Mouse (Mus musculus): ENCODE data around the gene Olfr1368. TPM values are rescaled to one million over a fixed set of nuclear protein-coding genes. Genes with fewer than 3 reads are reported as not detected.
"Not testable (repeated sequence)": the region's sequence is repeated elsewhere in the genome, so short reads cannot be mapped to it uniquely, and the experiment has no call there.

Gene Olfr1368
- polyA plus RNA-seq, 1 experiment: not detected

DNA sequence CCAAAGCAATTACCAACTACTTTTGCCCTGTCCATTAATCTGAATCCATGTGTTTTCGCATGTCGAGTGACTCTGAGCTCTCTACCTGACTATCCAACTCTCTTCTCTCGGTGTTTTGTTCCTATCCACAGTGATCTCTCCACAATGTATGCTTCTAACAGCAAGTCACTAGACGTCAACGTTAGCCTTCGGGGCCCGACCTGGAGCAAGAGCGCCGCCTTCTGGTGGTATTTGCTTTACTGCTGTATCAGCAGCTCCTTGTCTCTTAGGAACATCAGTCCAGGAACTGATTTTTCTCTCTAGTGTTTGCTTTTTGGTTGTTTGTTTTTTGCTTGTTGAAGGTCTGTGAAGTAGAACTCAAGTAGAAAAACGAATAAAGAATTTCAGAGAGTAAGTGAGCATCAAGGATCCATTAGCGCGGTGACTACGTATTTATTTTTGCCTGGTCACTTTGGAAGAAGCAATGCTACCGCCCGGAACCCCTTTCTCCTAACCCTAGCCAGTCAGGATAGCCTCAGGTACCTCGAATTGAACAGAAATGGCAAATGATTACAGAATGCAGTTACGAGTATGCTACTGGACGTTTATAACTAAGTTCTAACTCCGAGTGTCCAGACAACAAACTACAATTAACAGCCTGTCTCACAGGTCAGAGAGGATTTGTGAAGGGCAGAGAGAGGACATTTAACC is 13.3 kb upstream of the Olfr1368 start:
- Histone ChIP-seq H3K79me2 (ENCODE audit: control insufficient read depth, insufficient read depth) (no peaks in the 10 kb centered on the region), H3K36me3 (ENCODE audit: control insufficient read depth, insufficient read depth) (no peaks in the 10 kb centered on the region), H3K79me3 (ENCODE audit: low read depth) (no peaks in the 10 kb centered on the region), H3ac (ENCODE audit: control insufficient read depth, insufficient read length, low read depth) (peak overlapping the region; percentile 69), H3K27me3 (ENCODE audit: control insufficient read depth, insufficient read depth, insufficient read length) (no peaks in the 10 kb centered on the region), H3K4me3 (ENCODE audit: insufficient read depth, poor library complexity, severe bottlenecking) (peak overlapping the region; percentile 48)
- TF ChIP-seq CTCF (IDR thresholded peaks at IDR 0.05; ENCODE audit: control insufficient read depth, insufficient read depth, insufficient read length) (peak; percentile 80), MYOD1 (IDR thresholded peaks at IDR 0.05; ENCODE audit: control insufficient read depth, insufficient read length, low read depth) (no peak)

DNA sequence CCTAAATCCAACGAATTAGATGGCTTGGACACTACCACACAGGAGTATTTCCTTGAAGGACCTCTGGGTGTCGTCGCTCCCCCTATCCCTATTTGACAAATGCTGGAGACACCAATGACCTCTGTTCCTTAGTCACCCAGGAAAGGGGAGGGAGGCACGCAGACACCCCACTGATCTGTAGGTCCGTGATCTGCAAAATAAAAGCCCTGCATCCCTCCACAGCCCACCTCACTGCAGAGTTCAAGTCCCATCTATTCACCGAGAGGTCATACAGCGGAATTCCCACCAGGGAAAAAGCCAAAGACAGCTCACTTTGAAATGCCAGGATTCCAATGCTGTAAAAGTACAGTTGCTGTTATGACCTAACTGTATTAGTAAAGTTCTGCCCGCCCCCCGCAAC is 12.4 kb upstream of the Olfr1368 start:
- Histone ChIP-seq H3K27me3 (ENCODE audit: control insufficient read depth, insufficient read depth, insufficient read length) (no peaks in the 10 kb centered on the region), H3K4me3 (ENCODE audit: insufficient read depth, poor library complexity, severe bottlenecking) (no peak overlapping the region), H3ac (ENCODE audit: control insufficient read depth, insufficient read length, low read depth) (no peak overlapping the region), H3K79me2 (ENCODE audit: control insufficient read depth, insufficient read depth) (no peaks in the 10 kb centered on the region), H3K79me3 (ENCODE audit: low read depth) (no peaks in the 10 kb centered on the region), H3K36me3 (ENCODE audit: control insufficient read depth, insufficient read depth) (no peaks in the 10 kb centered on the region)
- TF ChIP-seq FOSL1 (IDR thresholded peaks at IDR 0.05; ENCODE audit: insufficient read depth, low read length, poor library complexity, severe bottlenecking): no peak
- TF ChIP-seq USF1 (IDR thresholded peaks at IDR 0.05; ENCODE audit: low read depth): no peak
- TF ChIP-seq CTCF (IDR thresholded peaks at IDR 0.05; ENCODE audit: control insufficient read depth, insufficient read depth, insufficient read length): no peak
- no peak for TF ChIP-seq MAX (IDR thresholded peaks at IDR 0.05)
- no peak for TF ChIP-seq MYOD1 (IDR thresholded peaks at IDR 0.05; ENCODE audit: control insufficient read depth, insufficient read length, low read depth)
- TF ChIP-seq MYOG (IDR thresholded peaks at IDR 0.05; ENCODE audit: control insufficient read depth, extremely low read depth, insufficient read length): no peak
- no peak for TF ChIP-seq CEBPB (IDR thresholded peaks at IDR 0.05; ENCODE audit: low read depth)

DNA sequence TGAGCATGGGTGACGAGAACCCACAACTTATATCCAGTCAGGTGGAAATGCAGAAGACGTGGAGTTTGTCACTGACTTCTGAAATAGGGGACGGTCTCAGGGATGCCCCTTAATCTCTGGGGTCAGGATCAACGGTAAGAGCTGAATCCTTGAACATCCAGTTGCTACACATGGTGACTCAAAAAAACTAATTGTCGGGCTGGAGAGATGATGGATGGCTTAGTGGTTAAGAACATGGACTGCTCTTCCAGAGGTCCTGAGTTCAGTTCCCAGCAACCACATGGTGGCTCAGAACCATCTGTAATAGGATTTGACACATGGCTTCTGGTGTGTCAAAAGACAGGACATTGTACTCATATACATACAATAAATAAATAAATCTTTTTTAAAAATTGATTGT is 10.2 kb upstream of the Olfr1368 start:
- no peak for TF ChIP-seq CEBPB (IDR thresholded peaks at IDR 0.05; ENCODE audit: low read depth)
- TF ChIP-seq MAX (IDR thresholded peaks at IDR 0.05): no peak
- no peak for TF ChIP-seq FOSL1 (IDR thresholded peaks at IDR 0.05; ENCODE audit: insufficient read depth, low read length, poor library complexity, severe bottlenecking)
- H3K79me3 ChIP-seq (ENCODE audit: low read depth): no peaks in the 10 kb centered on the region
- H3ac ChIP-seq (ENCODE audit: control insufficient read depth, insufficient read length, low read depth): no peak overlapping the region
- H3K79me2 ChIP-seq (ENCODE audit: control insufficient read depth, insufficient read depth): no peaks in the 10 kb centered on the region
- H3K27me3 ChIP-seq (ENCODE audit: control insufficient read depth, insufficient read depth, insufficient read length): no peaks in the 10 kb centered on the region
- no peak overlapping the region for H3K4me3 ChIP-seq (ENCODE audit: insufficient read depth, poor library complexity, severe bottlenecking)
- H3K36me3 ChIP-seq (ENCODE audit: control insufficient read depth, insufficient read depth): no peaks in the 10 kb centered on the region

DNA sequence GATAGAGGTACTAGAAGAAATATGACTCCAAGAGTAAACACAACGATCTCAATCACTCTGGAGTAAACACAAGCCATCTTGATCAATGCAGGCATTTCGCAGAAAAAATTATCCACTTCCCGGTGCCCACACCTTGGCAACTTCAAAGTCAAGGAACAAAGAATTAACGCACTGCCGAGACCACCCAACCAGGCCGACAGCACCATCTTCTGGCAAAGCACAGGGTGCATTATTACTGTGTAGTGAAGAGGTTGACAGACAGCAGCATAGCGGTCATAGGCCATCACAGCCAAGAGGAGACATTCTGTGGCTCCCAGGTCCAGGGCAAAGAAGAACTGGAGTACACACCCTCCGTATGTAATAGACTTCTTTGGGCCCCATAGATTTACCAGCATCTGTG is 3.2 kb downstream of the Olfr1368 start:
- Histone ChIP-seq H3ac (ENCODE audit: control insufficient read depth, insufficient read length, low read depth) (no peak overlapping the region), H3K79me3 (ENCODE audit: low read depth) (no peaks in the 10 kb centered on the region), H3K27me3 (ENCODE audit: control insufficient read depth, insufficient read depth, insufficient read length) (no peaks in the 10 kb centered on the region), H3K4me3 (ENCODE audit: insufficient read depth, poor library complexity, severe bottlenecking) (no peak overlapping the region), H3K36me3 (ENCODE audit: control insufficient read depth, insufficient read depth) (no peaks in the 10 kb centered on the region), H3K79me2 (ENCODE audit: control insufficient read depth, insufficient read depth) (no peaks in the 10 kb centered on the region)
- TF ChIP-seq FOSL1 (IDR thresholded peaks at IDR 0.05; ENCODE audit: insufficient read depth, low read length, poor library complexity, severe bottlenecking): no peak
- no peak for TF ChIP-seq CEBPB (IDR thresholded peaks at IDR 0.05; ENCODE audit: low read depth)
- TF ChIP-seq CTCF (IDR thresholded peaks at IDR 0.05; ENCODE audit: control insufficient read depth, insufficient read depth, insufficient read length): no peak
- no peak for TF ChIP-seq MYOD1 (IDR thresholded peaks at IDR 0.05; ENCODE audit: control insufficient read depth, insufficient read length, low read depth)
- no peak for TF ChIP-seq MAX (IDR thresholded peaks at IDR 0.05)
- TF ChIP-seq USF1 (IDR thresholded peaks at IDR 0.05; ENCODE audit: low read depth): no peak
- TF ChIP-seq MYOG (IDR thresholded peaks at IDR 0.05; ENCODE audit: control insufficient read depth, extremely low read depth, insufficient read length): no peak

DNA sequence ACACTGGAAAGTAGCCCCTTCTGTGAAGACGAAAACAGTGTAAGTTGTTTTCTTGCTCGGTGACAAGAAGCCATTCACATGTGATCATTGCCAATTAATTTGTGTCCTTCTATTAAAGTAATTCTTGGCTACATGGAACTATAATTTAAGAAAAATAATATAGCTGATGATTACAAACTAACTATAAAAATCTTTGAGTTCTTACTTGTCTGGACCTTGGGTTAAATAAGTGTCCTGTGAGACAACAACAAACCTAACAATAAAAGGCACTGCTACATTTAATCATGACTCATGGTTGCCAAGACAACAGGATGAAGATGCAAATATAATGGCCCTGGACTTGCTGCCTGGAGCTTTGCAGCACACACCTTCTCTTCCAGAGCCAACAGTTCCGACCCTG is 16.3 kb downstream of the Olfr1368 start, which contains the start of gene Olfr263:
Olfr263 (plus strand) TSS at position 301 of the 400 bp plus-strand sequence.
- not testable (repeated sequence) for H3ac ChIP-seq (ENCODE audit: control insufficient read depth, insufficient read length, low read depth); H3K36me3 ChIP-seq (ENCODE audit: control insufficient read depth, insufficient read depth); H3K27me3 ChIP-seq (ENCODE audit: control insufficient read depth, insufficient read depth, insufficient read length); H3K79me2 ChIP-seq (ENCODE audit: control insufficient read depth, insufficient read depth); H3K4me3 ChIP-seq (ENCODE audit: insufficient read depth, poor library complexity, severe bottlenecking); H3K79me3 ChIP-seq (ENCODE audit: low read depth)

DNA sequence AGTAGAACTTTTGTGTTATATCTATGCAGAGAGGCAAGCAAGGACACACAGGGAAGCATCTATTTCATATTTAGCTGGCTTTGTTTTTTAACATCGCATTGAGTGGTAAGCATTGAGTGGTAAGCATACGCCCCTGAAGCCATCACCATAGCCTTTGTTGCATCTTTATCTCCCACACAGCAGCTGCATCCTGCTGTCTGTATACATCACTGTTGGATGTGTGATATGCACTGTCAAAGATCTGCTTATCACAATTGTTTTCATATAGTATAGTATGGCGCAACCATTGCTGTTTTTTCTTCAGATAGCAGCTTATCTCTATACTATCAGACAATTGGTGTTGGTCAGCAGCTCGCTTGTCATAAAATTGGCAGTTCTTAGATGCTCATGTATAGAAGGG is 31.5 kb downstream of the Olfr1368 start:
- no peak overlapping the region for H3ac ChIP-seq (ENCODE audit: control insufficient read depth, insufficient read length, low read depth)

DNA sequence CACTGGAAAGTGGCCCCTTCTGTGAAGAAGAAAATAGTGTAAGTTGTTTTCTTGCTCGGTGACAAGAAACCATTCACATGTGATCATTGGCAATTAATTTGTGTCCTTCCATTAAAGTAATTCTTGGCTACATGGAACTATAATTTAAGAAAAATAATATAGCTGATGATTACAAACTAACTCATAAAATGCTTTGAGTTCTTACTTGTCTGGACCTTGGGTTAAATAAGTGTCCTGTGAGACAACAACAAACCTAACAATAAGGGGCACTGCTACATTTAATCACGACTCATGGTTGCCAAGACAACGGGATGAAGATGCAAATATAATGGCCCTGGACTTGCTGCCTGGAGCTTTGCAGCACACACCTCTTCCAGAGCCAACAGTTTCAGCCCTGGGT is 34.5 kb downstream of the Olfr1368 start, which contains the start of gene Olfr1369-ps1:
Olfr1369-ps1 (plus strand) TSS at position 301 of the 400 bp plus-strand sequence.
- not testable (repeated sequence) for H3K4me3 ChIP-seq (ENCODE audit: insufficient read depth, poor library complexity, severe bottlenecking); H3K79me2 ChIP-seq (ENCODE audit: control insufficient read depth, insufficient read depth); H3ac ChIP-seq (ENCODE audit: control insufficient read depth, insufficient read length, low read depth); H3K36me3 ChIP-seq (ENCODE audit: control insufficient read depth, insufficient read depth); H3K27me3 ChIP-seq (ENCODE audit: control insufficient read depth, insufficient read depth, insufficient read length); H3K79me3 ChIP-seq (ENCODE audit: low read depth)

More for the DNA sequence above, 31.5 kb downstream of the Olfr1368 start:
- Histone ChIP-seq H3K36me3 (ENCODE audit: control insufficient read depth, insufficient read depth) (no peaks in the 10 kb centered on the region), H3K79me2 (ENCODE audit: control insufficient read depth, insufficient read depth) (no peaks in the 10 kb centered on the region), H3K4me3 (ENCODE audit: insufficient read depth, poor library complexity, severe bottlenecking) (no peak overlapping the region), H3K27me3 (ENCODE audit: control insufficient read depth, insufficient read depth, insufficient read length) (no peaks in the 10 kb centered on the region), H3K79me3 (ENCODE audit: low read depth) (no peaks in the 10 kb centered on the region)
- TF ChIP-seq MYOD1 (IDR thresholded peaks at IDR 0.05; ENCODE audit: control insufficient read depth, insufficient read length, low read depth): no peak
- no peak for TF ChIP-seq CTCF (IDR thresholded peaks at IDR 0.05; ENCODE audit: control insufficient read depth, insufficient read depth, insufficient read length)
- TF ChIP-seq USF1 (IDR thresholded peaks at IDR 0.05; ENCODE audit: low read depth): no peak
- no peak for TF ChIP-seq MYOG (IDR thresholded peaks at IDR 0.05; ENCODE audit: control insufficient read depth, extremely low read depth, insufficient read length)
- no peak for TF ChIP-seq MAX (IDR thresholded peaks at IDR 0.05)
- TF ChIP-seq FOSL1 (IDR thresholded peaks at IDR 0.05; ENCODE audit: insufficient read depth, low read length, poor library complexity, severe bottlenecking): no peak
- no peak for TF ChIP-seq CEBPB (IDR thresholded peaks at IDR 0.05; ENCODE audit: low read depth)

Data from C2C12 (cell line).